Mouse (Mus musculus): Measurements from ENCODE around the gene Alx3.
"Not testable (repeated sequence)": the region's sequence is repeated elsewhere in the genome, so short reads cannot be mapped to it uniquely, and the experiment has no call there.

GRCm38 (mm10) chr3:107650276-107650675, 55.4 kb downstream of the Alx3 start:
- not testable (repeated sequence) for TF ChIP-seq CTCF (IDR thresholded peaks at IDR 0.05; ENCODE audit: low read depth, low read length); POLR2A (IDR thresholded peaks at IDR 0.05; ENCODE audit: borderline replicate concordance, low read depth, low read length)
